Mouse (Mus musculus) liver, embryonic 11.5 days (tissue): ENCODE measurements around the gene Slc29a1. TPM values are rescaled to one million over a fixed set of nuclear protein-coding genes. Genes with fewer than 3 reads are reported as not detected.

ENCODE experiments used
- ATAC-seq: fragments of 200-750 bp; cut with Nextera tagmentation; replicated peaks from 2 replicates; pipeline ENCODE4 v1.8.0; 2017; ENCODE audit warnings: moderate number of reproducible peaks, mild to moderate bottlenecking, moderate TSS enrichment, moderate library complexity; ENCODE audit not compliant: low FRiP score
- DNase-seq: peaks from one replicate; pipeline ENCODE4 v3.0.0-alpha.2; 2017; ENCODE audit warnings: low spot score
- H3K27ac ChIP-seq: fragments of 300-500 bp; sonication (generic); 2 replicates; pipeline ENCODE4 v1.5.1; 2014; ENCODE audit warnings: mild to moderate bottlenecking, low read depth, low read length, control low read depth
- H3K27me3 ChIP-seq: fragments of 300-500 bp; sonication (generic); replicated peaks from 2 replicates; pipeline ENCODE4 v1.6.1; 2014; ENCODE audit warnings: low read length, mixed read lengths; ENCODE audit not compliant: control insufficient read depth, insufficient read depth
- H3K36me3 ChIP-seq: fragments of 300-500 bp; sonication (generic); 2 replicates; pipeline ENCODE4 v1.6.1; 2014; ENCODE audit warnings: mild to moderate bottlenecking, low read length, moderate library complexity, mixed read lengths; ENCODE audit not compliant: control insufficient read depth, insufficient read depth
- H3K4me1 ChIP-seq: fragments of 300-500 bp; sonication (generic); replicated peaks from 2 replicates; pipeline ENCODE4 v1.6.1; 2014; ENCODE audit warnings: low read length, mixed read lengths; ENCODE audit not compliant: control insufficient read depth, insufficient read depth
- H3K4me2 ChIP-seq: fragments of 300-500 bp; sonication (generic); 2 replicates; pipeline ENCODE4 v1.6.1; 2014; ENCODE audit warnings: mild to moderate bottlenecking, control low read depth, moderate library complexity
- H3K4me3 ChIP-seq: fragments of 300-500 bp; sonication (generic); 2 replicates; pipeline ENCODE4 v1.5.1; 2014; ENCODE audit warnings: low read depth, low read length, control low read depth
- H3K9ac ChIP-seq: fragments of 300-500 bp; sonication (generic); 2 replicates; pipeline ENCODE4 v1.6.1; 2014; ENCODE audit warnings: low read depth, low read length, control low read depth
- H3K9me3 ChIP-seq: fragments of 300-500 bp; sonication (generic); 2 replicates; pipeline ENCODE4 v1.6.1; 2016; ENCODE audit warnings: low read length, inconsistent platforms, mixed read lengths; ENCODE audit not compliant: control insufficient read depth
- WGBS: fragments of 180-500 bp; shearing (Covaris S2); extraction: QIAGEN DNeasy Blood & Tissue Kit; methylation state at CpG from one replicate; pipeline ENCODE4 v1.1.7; 2014; 5-methylcytosine and 5-hydroxymethylcytosine counted together
- polyA plus RNA-seq: library from polyadenylated mRNA; unstranded; fragments of >200 nt; fragmentation: Nextera tagmentation; extraction: Ambion mirVana; gene quantifications from 2 replicates; pipeline ENCODE4 v1.2.1, GENCODE M21; 2014

Gene Slc29a1
- polyA plus RNA-seq, 1 experiment from 2014 or later, result 277 TPM

GRCm38 (mm10) chr17:45556514-45557245, 42.7 kb downstream of the Slc29a1 start:
- Histone ChIP-seq H3K36me3 (no peaks in the 10 kb centered on the region), H3K27me3 (peaks cover 16% of the 10 kb centered on the region), H3K4me1 (peaks cover 18% of the 10 kb centered on the region), H3K9me3 (no peaks in the 10 kb centered on the region), H3K4me2 (peak overlapping the region; percentile 100), H3K9ac (no peak overlapping the region), H3K4me3 (peak overlapping the region; percentile 73), H3K27ac (no peak overlapping the region)
- WGBS, result 47% methylated on average over 3 of the region's 3 CpGs
- ATAC-seq (no peak), DNase-seq (no peak)

GRCm38 (mm10) chr17:45556107-45556489, 43.3 kb downstream of the Slc29a1 start:
- Histone ChIP-seq H3K9me3 (no peaks in the 10 kb centered on the region), H3K36me3 (no peaks in the 10 kb centered on the region), H3K27ac (no peak overlapping the region), H3K27me3 (peaks cover 20% of the 10 kb centered on the region), H3K4me3 (peak overlapping the region; percentile 73), H3K9ac (peak overlapping the region; percentile 68), H3K4me2 (peak overlapping the region; percentile 100), H3K4me1 (peaks cover 18% of the 10 kb centered on the region)
- WGBS, result 3% methylated on average over 14 of the region's 14 CpGs
- ATAC-seq (no peak), DNase-seq (no peak)

GRCm38 (mm10) chr17:45555452-45556106, 43.8 kb downstream of the Slc29a1 start, which contains the start of gene Nfkbie:
Nfkbie (plus strand) TSS chr17:45555703.
- Histone ChIP-seq H3K4me2 (peak within 1 kb of the TSS; percentile 100), H3K9me3 (no peaks in the 10 kb centered on the region), H3K27me3 (peaks cover 25% of the 10 kb centered on the region), H3K4me3 (peak within 1 kb of the TSS; percentile 73), H3K27ac (no peak within 1 kb of the TSS), H3K9ac (peak within 1 kb of the TSS; percentile 68), H3K36me3 (no peaks in the 10 kb centered on the region), H3K4me1 (peaks cover 18% of the 10 kb centered on the region)
- under 1% methylated on average over 45 of the region's 45 CpGs for WGBS
- ATAC-seq, result peak; percentile 79
- peak; percentile 97 for DNase-seq

GRCm38 (mm10) chr17:45554420-45554819, 45.0 kb downstream of the Slc29a1 start:
- 42% methylated on average over 1 of the region's 1 CpGs for WGBS
- no peak for ATAC-seq
- DNase-seq, result no peak
- no peak overlapping the region for H3K4me3 ChIP-seq
- no peaks in the 10 kb centered on the region for H3K36me3 ChIP-seq
- H3K9me3 ChIP-seq, result no peaks in the 10 kb centered on the region
- H3K27me3 ChIP-seq, result peaks cover 36% of the 10 kb centered on the region
- no peak overlapping the region for H3K4me2 ChIP-seq
- peaks cover 18% of the 10 kb centered on the region for H3K4me1 ChIP-seq
- H3K9ac ChIP-seq, result no peak overlapping the region
- H3K27ac ChIP-seq, result no peak overlapping the region

GRCm38 (mm10) chr17:45553065-45553464, 46.3 kb downstream of the Slc29a1 start:
- H3K27me3 ChIP-seq, result peaks cover 50% of the 10 kb centered on the region
- H3K4me3 ChIP-seq, result no peak overlapping the region
- H3K4me1 ChIP-seq, result peaks cover 26% of the 10 kb centered on the region
- no peaks in the 10 kb centered on the region for H3K36me3 ChIP-seq
- no peak overlapping the region for H3K9ac ChIP-seq
- no peak overlapping the region for H3K27ac ChIP-seq
- DNase-seq (no peak), ATAC-seq (no peak)
- no peak overlapping the region for H3K4me2 ChIP-seq
- 79% methylated on average over 3 of the region's 3 CpGs for WGBS
- no peaks in the 10 kb centered on the region for H3K9me3 ChIP-seq

- Histone ChIP-seq H3K9ac (no peak overlapping the region), H3K9me3 (no peaks in the 10 kb centered on the region), H3K36me3 (no peaks in the 10 kb centered on the region), H3K4me2 (no peak overlapping the region), H3K4me1 (peaks cover 26% of the 10 kb centered on the region), H3K27me3 (peaks cover 54% of the 10 kb centered on the region), H3K4me3 (no peak overlapping the region), H3K27ac (no peak overlapping the region)
- no peak for DNase-seq
- 2% methylated on average over 8 of the region's 8 CpGs for WGBS
- ATAC-seq, result peak; percentile 46; the same call in 1 of the 2 replicates
These were observed 47.5 kb downstream of the Slc29a1 start for GRCm38 (mm10) chr17:45551816-45552451.

- Histone ChIP-seq H3K9me3 (no peaks in the 10 kb centered on the region), H3K4me1 (peaks cover 24% of the 10 kb centered on the region), H3K36me3 (no peaks in the 10 kb centered on the region), H3K4me3 (no peak overlapping the region), H3K27ac (no peak overlapping the region), H3K4me2 (no peak overlapping the region), H3K9ac (no peak overlapping the region), H3K27me3 (peaks cover 55% of the 10 kb centered on the region)
- DNase-seq, result no peak
- WGBS, result 53% methylated on average over 7 of the region's 7 CpGs
- ATAC-seq, result no peak
These were observed 48.1 kb downstream of the Slc29a1 start for GRCm38 (mm10) chr17:45551249-45551796.

GRCm38 (mm10) chr17:45550253-45550652, 49.2 kb downstream of the Slc29a1 start:
- Histone ChIP-seq H3K27me3 (peaks cover 66% of the 10 kb centered on the region), H3K4me3 (no peak overlapping the region; the same call in 1 of the 2 replicates), H3K9ac (no peak overlapping the region), H3K27ac (no peak overlapping the region), H3K4me2 (peak overlapping the region; percentile 19; the same call in 1 of the 2 replicates), H3K9me3 (no peaks in the 10 kb centered on the region), H3K4me1 (peaks cover 19% of the 10 kb centered on the region), H3K36me3 (no peaks in the 10 kb centered on the region)
- ATAC-seq, result no peak
- 39% methylated on average over 5 of the region's 5 CpGs for WGBS
- no peak for DNase-seq
